Mouse (Mus musculus): ENCODE measurements around the gene Osbp. TPM values are rescaled to one million over a fixed set of nuclear protein-coding genes. Genes with fewer than 3 reads are reported as not detected.
A peak's percentile ranks its signal among the peaks of the same experiment; 100 is the strongest.
"Not testable (repeated sequence)": the region's sequence is repeated elsewhere in the genome, so short reads cannot be mapped to it uniquely, and the experiment has no call there.

The Osbp gene
- 10 to 100 TPM; 74.0 to 83.6 TPM for total RNA-seq (2021)

GRCm38 (mm10) chr19:11965023-11965942, at the start of gene Osbp:
Gene Osbp, plus strand, starts transcription at chr19:11965941.
- peak; percentile 100 for DNase-seq
- intact Hi-C loops (cut with DNase I), result no loop called here

- intact Hi-C loops (cut with DNase I), result no loop called here
These were observed 43.7 kb upstream of the Osbp start for GRCm38 (mm10) chr19:11922068-11922467.

GRCm38 (mm10) chr19:11922515-11922914, 43.2 kb upstream of the Osbp start:
- intact Hi-C loops (cut with DNase I); DNase-seq: not testable (repeated sequence)

More at GRCm38 (mm10) chr19:11922068-11922467, 43.7 kb upstream of the Osbp start:
- no peak for DNase-seq

DNA sequence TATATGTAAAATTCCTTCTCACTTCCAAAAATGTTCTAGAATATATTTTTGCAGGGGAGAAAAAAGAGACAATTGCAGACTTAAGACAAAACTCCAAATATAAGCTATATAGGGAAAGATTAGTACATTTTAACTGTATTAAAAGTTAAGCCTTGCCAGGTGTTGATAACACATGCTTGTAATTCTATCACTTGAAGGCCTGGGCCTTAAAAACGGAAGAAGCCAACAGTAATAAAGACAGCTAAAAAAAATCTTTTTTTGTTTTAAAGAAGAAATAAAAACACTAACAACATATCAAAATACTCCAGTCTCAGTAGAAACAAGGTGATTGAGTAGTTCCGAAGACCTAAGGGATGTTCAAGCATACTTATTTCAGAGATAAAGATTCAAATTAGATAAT, 39.4 kb upstream of the Osbp start:
- no peak for DNase-seq
- intact Hi-C loops (cut with DNase I), result no loop called here

DNA sequence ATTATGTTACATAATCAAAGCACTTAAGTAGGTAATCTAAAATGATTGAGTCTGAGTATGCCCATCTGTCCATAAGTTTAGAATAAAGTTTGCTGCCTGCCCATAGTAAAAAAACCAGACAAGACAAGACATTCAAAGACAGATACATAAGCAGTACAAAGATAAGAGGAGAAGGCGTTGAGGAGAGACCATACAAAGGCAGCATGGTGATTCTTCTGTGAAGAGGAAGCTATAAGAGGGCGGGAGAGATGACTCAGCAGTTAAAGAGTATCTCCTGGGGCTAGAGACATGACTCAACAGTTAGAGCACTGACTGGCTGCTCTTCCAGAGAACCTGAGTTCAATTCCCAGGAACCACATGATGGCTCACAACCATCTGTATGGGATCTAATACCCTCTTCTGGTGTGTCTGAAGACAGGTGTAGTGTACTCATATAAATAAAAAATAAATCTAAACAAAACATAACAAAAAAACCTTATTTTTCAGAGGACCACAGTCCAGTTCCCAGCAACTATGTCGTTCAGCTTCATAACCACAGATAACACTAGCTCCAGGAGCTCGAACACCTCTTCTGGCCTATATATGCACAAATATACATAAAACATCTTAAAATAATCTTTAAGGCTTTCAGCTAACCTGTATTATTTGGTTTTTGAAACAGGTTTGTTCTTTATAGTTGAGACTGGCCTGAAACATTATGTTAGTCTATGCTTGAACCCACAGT, 37.6 kb upstream of the Osbp start:
- intact Hi-C loops (cut with DNase I), result no loop called here
- DNase-seq, result no peak

- intact Hi-C loops (cut with DNase I), result not testable (repeated sequence)
These were observed 19.3 kb upstream of the Osbp start for GRCm38 (mm10) chr19:11946460-11946859.

GRCm38 (mm10) chr19:11949878-11950277, 15.9 kb upstream of the Osbp start:
- intact Hi-C loops (cut with DNase I), result no loop called here
- no peak for DNase-seq

More at GRCm38 (mm10) chr19:11946460-11946859, 19.3 kb upstream of the Osbp start:
- not testable (repeated sequence) for DNase-seq

DNA sequence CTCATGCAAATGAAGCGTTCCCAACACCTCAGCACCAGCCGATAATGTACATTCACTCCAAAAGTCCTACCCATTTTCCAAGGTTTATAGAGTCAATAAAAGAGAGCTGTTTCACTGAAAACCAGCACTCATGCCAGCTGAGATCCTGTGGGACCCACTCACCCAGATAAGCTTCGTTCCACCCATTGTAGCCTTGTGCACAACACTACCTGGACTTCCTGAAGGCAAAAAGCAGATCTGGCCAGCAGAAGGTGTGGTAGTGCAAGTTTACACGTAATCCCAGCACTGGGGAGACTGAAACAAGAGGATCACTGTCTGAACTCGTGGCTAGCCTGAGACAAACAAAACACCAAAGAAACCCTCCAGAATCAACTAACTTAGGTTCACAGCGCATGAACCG, 15.0 kb upstream of the Osbp start:
- no peak for DNase-seq
- intact Hi-C loops (cut with DNase I), result no loop called here

GRCm38 (mm10) chr19:11954206-11954605, 11.5 kb upstream of the Osbp start:
- no peak for DNase-seq
- intact Hi-C loops (cut with DNase I), result no loop called here

DNA sequence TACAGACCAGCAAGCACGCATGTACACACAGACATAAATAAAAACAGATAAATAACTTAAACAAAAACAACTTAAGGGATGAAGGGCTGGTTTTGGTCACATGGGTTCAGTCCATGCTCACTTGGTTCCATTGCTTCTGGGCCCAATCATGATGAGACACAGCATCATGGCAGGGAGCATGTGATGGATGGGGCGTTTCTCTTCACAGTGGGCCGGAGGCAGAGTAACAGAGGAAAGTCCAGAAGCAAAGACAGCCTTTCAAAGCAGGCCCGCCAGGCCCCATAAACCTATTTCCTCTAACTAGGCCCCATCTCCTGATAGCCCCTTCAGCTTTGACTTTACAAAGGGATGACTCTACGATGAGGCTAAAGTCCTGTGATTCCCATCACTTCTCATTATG, 9.1 kb upstream of the Osbp start:
- intact Hi-C loops (cut with DNase I), result no loop called here
- DNase-seq, result no peak

- no peak for DNase-seq
- intact Hi-C loops (cut with DNase I), result no loop called here
These were observed 8.3 kb upstream of the Osbp start for GRCm38 (mm10) chr19:11957396-11957795.

DNA sequence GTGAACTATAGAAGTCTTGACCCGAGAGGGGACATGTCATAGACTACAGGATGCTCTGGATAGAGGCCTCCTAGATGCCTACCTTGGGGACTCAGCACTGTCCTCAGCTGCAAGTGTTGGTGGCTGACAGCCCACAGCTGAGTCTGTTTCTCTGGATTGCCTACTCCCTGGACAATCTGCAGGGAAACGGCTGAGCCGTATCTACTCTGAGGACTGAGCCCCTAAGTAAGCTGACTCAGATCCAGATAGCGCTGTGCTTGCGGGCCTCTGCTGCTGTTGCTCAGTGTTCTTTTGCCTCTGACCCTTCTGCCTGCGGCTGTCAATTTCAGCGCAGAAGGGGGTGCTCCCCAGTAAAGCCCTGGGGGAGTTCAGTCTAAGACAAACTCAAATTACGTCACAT, 7.9 kb upstream of the Osbp start:
- no peak for DNase-seq
- intact Hi-C loops (cut with DNase I), result no loop called here

DNA sequence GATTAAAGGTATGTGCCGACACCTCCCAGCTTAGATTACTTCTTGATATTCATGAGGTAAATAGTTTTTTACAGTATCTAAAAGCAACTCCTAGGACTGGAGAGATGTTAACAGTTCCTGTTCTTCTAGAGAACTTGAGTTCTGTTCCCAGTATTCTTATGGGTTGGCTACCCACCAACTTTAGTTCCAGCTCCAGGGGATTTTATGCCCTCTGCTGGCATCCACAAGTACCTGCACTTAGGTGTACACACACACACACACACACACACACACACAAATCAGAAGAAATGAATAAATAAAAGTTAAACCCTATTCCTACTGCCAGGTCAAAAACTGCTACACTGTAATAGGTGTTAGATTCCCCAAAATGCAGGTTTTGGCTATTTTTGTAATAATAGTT, 1.5 kb upstream of the Osbp start:
- intact Hi-C loops (cut with DNase I), result no loop called here
- DNase-seq, result no peak

DNA sequence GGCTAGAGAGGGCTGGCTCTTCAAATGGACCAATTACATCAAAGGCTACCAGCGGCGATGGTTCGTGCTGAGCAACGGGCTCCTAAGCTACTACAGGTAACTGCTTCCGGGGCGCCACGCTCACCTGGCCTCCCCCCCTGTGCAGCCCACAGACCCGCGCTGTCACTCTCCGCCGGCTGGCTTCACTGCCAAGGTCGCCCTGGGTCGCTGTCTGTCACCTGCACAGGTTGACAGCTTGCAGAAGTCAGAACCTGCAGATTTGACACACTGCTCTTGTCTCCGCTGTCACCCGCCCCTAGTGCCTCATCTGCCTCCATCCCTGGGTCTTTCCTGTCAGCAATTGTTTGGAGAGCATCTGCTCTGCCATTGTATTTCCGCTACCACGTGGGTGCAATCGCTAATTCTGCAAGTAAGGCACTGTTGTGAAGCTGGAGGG, 478 bp downstream of the Osbp start:
- intact Hi-C loops (cut with DNase I), result loop anchor here (2.0 kb wide), 2 partner anchors 39 to 53 kb away; partner anchors contain the start of gene Patl1

GRCm38 (mm10) chr19:11969155-11970050, 3.7 kb downstream of the Osbp start:
- DNase-seq, result peak; percentile 41 to 50
- intact Hi-C loops (cut with DNase I), result no loop called here

More for the DNA sequence above, 478 bp downstream of the Osbp start:
- peak; percentile 54 to 61 for DNase-seq

DNA sequence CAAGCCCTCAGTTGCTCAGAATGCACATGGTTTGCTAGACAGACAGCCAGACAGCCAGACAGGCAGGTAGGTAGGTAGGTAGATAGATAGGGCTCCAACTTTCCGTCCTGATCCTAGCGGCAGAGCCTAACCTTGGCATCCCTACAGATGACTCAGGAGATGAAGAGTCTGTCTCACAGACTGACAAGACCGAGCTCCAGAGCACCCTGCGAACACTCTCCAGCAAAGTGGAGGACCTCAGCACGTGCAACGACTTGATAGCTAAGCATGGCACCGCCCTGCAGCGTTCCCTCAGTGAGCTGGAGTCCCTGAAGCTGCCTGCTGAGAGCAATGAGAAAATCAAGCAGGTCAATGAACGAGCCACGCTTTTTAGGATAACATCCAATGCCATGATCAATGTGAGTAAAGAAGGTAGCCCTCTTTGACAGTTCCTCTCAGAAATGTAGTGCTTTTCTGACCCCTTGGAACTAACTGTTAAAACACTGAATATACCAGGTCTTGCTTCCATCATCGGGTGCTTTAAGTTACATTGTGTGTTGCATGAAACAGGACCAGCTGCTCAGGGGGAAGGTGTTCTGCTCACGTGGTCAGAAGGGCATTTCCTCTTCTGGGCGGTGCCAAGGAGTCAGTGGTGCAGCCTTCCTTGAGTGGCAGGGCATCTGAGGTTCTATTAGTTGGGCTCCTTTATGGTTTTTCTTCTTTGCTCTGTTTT, 7.9 kb downstream of the Osbp start:
- no peak for DNase-seq
- intact Hi-C loops (cut with DNase I), result no loop called here

DNA sequence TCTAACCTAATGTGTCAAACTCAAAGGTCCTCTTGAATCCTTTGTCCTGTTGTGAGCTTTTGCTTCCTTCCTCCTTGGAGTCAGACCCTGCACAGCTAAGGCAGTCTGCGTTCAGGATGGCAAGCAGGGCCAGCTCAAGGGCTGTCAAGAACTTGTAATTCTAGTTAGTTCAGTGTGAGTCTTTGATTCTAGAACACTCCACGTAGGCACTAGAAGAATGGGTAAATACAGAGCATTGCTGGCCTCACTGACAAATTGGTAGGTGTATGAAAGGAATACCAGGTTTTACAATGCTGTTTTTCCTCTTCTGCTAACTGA, 8.4 kb downstream of the Osbp start:
- no peak for DNase-seq
- intact Hi-C loops (cut with DNase I), result no loop called here

DNA sequence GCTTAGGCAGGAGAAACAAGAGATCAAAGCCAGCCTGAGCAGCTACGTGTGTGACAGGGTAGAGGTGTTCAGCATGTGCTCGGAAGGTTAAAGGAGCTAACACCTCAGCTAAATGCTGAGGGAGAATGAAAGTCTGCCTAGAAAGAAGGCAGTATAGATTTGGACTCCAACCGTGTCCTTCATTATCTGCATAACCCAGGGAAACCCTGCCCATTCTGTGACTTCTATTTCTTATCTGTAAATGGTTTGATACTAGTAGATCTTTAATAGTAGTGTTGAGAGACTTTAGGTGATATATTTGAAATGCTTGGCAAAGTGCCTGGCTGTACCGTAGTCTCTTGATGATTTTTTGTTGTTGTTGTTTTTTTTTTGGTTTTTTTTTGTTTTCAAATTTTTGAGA, 9.9 kb downstream of the Osbp start:
- DNase-seq, result no peak
- intact Hi-C loops (cut with DNase I), result no loop called here

DNA sequence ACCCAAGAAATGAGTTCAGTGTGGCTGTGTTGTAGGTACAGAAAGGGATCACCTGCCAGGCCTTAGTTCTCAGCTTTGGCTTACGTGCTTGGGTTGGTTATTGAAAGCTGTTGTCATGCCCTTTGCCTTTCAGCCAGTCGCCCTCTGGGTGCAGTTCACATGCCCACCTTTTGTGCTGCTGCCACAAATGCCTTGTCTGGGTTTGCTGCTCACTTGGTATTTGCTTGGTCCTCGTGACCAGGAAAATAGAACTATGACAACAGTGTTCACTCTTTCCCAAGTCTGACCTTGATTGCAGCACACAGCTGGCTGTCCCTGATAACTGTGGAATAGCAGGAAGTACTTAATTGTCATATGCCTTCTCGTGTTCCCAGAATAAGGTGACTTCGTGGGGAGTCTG, 11.6 kb downstream of the Osbp start:
- peak; percentile 58 to 60 for DNase-seq
- intact Hi-C loops (cut with DNase I), result no loop called here

GRCm38 (mm10) chr19:11980471-11980870, 14.7 kb downstream of the Osbp start:
- no peak for DNase-seq
- intact Hi-C loops (cut with DNase I), result no loop called here
